Mouse (Mus musculus): ENCODE data around the gene Flt3l. TPM values are rescaled to one million over a fixed set of nuclear protein-coding genes. Genes with fewer than 3 reads are reported as not detected.
A peak's percentile ranks its signal among the peaks of the same experiment; 100 is the strongest.

Gene Flt3l
- polyA plus RNA-seq, 1 experiment from 2014 or later: 5.1 TPM

DNA sequence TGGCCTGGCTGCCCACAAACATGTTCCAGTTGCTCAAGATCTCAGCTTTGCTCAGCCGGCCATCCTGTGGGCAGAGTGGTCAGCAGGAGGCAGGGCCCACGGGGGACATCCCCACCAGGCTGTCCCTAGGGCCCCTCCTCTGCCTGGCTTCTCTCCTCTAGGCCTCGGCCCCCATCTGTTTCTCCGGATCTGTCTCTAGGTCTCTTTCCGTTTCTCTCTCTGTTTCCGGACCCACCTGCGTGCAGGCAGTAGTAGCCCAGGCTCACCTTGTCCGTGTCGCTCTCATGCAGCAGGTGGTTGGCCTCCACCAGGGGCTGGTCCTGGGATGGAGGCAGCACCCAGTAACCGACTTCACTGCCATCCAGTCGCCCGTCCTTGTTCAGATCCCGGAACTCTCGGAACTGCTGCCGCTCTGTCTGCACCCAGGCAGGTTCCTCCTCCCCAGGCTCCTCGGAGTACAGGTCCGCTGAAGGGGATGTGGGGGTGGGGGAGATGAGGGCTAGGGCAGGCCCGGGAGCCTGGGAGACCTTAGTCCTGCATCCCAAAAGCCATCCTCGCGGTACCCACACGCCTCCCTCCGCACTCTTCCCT is 52.8 kb downstream of the Flt3l start:
- H3K4me1 ChIP-seq (ENCODE audit: insufficient read depth, low read depth, low read length): no peaks in the 10 kb centered on the region
- no peaks in the 10 kb centered on the region for H3K27me3 ChIP-seq (replicated peaks; ENCODE audit: insufficient read depth, low read length)
- DNase-seq (ENCODE audit: low spot score) (no peak), ATAC-seq (no peak)
- no peak overlapping the region for H3K4me3 ChIP-seq (ENCODE audit: low read depth, low read length)
- no peak for TF ChIP-seq CTCF (IDR thresholded peaks at IDR 0.05)
- TF ChIP-seq EP300 (IDR thresholded peaks at IDR 0.05): no peak
- H3K36me3 ChIP-seq (ENCODE audit: insufficient read depth, low read length): no peaks in the 10 kb centered on the region; the same call in 1 of the 2 replicates
- WGBS: 79% methylated on average over 22 of the region's 22 CpGs
- no peak overlapping the region for H3K9ac ChIP-seq (replicated peaks; ENCODE audit: low read depth)
- no peaks in the 10 kb centered on the region for H3K9me3 ChIP-seq (ENCODE audit: low read length)
- H3K27ac ChIP-seq (ENCODE audit: low read length): peak overlapping the region; percentile 58; the same call in 1 of the 2 replicates
- no peak overlapping the region for H3K4me2 ChIP-seq (replicated peaks; ENCODE audit: low read depth, low read length)

GRCm38 (mm10) chr7:45082401-45083299 is 53.6 kb downstream of the Flt3l start:
- no peak overlapping the region for H3K4me3 ChIP-seq (ENCODE audit: low read depth, low read length)
- no peaks in the 10 kb centered on the region for H3K9me3 ChIP-seq (ENCODE audit: low read length)
- DNase-seq (ENCODE audit: low spot score) (peak; percentile 70), ATAC-seq (peak; percentile 56)
- H3K4me2 ChIP-seq (replicated peaks; ENCODE audit: low read depth, low read length): 0 out of 2 replicates have a peak overlapping the region, but pooled peaks have one; percentile 2
- no peak overlapping the region for H3K9ac ChIP-seq (replicated peaks; ENCODE audit: low read depth)
- H3K4me1 ChIP-seq (ENCODE audit: insufficient read depth, low read depth, low read length): no peaks in the 10 kb centered on the region
- H3K27ac ChIP-seq (ENCODE audit: low read length): peak overlapping the region; percentile 58
- 56% methylated on average over 25 of the region's 25 CpGs for WGBS
- TF ChIP-seq CTCF (IDR thresholded peaks at IDR 0.05) (peak; percentile 41), EP300 (IDR thresholded peaks at IDR 0.05) (peak; percentile 45; the same call in 1 of the 2 replicates)
- no peaks in the 10 kb centered on the region for H3K27me3 ChIP-seq (replicated peaks; ENCODE audit: insufficient read depth, low read length)
- peaks cover 2% of the 10 kb centered on the region; the same call in 1 of the 2 replicates for H3K36me3 ChIP-seq (ENCODE audit: insufficient read depth, low read length)

DNA sequence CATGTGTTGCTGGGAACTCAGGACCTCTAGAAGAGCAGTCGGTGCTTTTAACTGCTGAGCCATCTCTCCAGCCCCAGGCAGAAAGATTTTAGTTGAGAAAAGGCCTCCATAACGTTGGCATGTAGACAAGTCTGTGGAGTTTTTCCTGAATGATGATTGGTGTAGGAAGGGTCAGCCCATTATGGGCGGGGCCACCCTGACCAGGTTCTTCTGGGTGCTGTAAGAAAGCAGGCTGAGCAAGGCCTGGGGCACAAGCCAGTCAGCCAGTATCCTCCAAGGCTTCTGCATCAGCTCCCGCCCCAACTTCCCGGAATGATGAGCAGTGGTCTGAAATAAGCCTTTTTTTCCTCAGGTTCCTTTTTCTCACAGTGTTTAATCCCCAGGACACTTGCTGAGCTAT is 55.2 kb downstream of the Flt3l start:
- Histone ChIP-seq H3K4me2 (replicated peaks; ENCODE audit: low read depth, low read length) (no peak overlapping the region), H3K36me3 (ENCODE audit: insufficient read depth, low read length) (peaks cover 15% of the 10 kb centered on the region), H3K27ac (ENCODE audit: low read length) (no peak overlapping the region), H3K27me3 (replicated peaks; ENCODE audit: insufficient read depth, low read length) (no peaks in the 10 kb centered on the region), H3K4me1 (ENCODE audit: insufficient read depth, low read depth, low read length) (no peaks in the 10 kb centered on the region), H3K9me3 (ENCODE audit: low read length) (no peaks in the 10 kb centered on the region), H3K4me3 (ENCODE audit: low read depth, low read length) (no peak overlapping the region), H3K9ac (replicated peaks; ENCODE audit: low read depth) (no peak overlapping the region)
- 52% methylated on average over 5 of the region's 5 CpGs for WGBS
- no peak for ATAC-seq
- TF ChIP-seq EP300 (IDR thresholded peaks at IDR 0.05) (no peak), CTCF (IDR thresholded peaks at IDR 0.05) (no peak)
- DNase-seq (ENCODE audit: low spot score): no peak

DNA sequence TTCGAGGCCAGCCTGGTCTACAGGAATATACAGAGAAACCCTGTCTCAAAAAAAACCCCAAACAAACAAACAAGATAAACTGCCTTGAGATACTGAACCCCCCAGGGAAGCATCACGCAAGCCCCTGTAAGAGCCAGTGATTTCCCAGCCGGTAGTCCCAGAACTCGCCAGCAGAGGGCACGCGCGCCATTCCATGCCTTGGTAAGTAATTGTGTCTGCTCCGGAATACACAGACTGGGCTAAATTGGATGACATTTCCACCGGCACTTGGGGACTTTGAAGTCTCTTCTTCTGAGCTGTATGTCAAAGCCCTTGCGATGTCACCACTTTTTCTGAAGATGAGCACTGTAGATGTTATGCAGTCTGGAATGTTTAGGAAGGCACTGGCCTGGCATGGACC is 56.4 kb downstream of the Flt3l start:
- Histone ChIP-seq H3K27me3 (replicated peaks; ENCODE audit: insufficient read depth, low read length) (no peaks in the 10 kb centered on the region), H3K4me3 (ENCODE audit: low read depth, low read length) (no peak overlapping the region), H3K36me3 (ENCODE audit: insufficient read depth, low read length) (peaks cover 16% of the 10 kb centered on the region), H3K27ac (ENCODE audit: low read length) (no peak overlapping the region), H3K4me2 (replicated peaks; ENCODE audit: low read depth, low read length) (no peak overlapping the region), H3K9me3 (ENCODE audit: low read length) (no peaks in the 10 kb centered on the region), H3K9ac (replicated peaks; ENCODE audit: low read depth) (no peak overlapping the region), H3K4me1 (ENCODE audit: insufficient read depth, low read depth, low read length) (no peaks in the 10 kb centered on the region)
- no peak; the same call in 1 of the 2 replicates for TF ChIP-seq EP300 (IDR thresholded peaks at IDR 0.05)
- peak; percentile 96 for TF ChIP-seq CTCF (IDR thresholded peaks at IDR 0.05)
- ATAC-seq (peak; percentile 44), DNase-seq (ENCODE audit: low spot score) (peak; percentile 92)
- WGBS: under 1% methylated on average over 10 of the region's 10 CpGs

MicroRNA genes within 50 kb of the gene (microRNA counts, 519-probe panel; counts per million panel counts)
- 5,767 counts per million, percentile 74 among the panel's probes with 10 or more counts for microRNA mmu-miR-150

Small RNA genes lying within 50 kb of the gene (microRNA-seq; reads per million reads assigned to microRNA genes)
- gene Mir150 (234 reads per million, percentile 58 among the genes with 10 or more reads in this experiment), gene Mir5121 (16.2 reads per million, percentile 28 among the genes with 10 or more reads in this experiment), gene Mir7055 (not detected)

Other genes starting within 250 kb of the Flt3l start
- 54.2 and 62.5 TPM in 2 replicates for gene Med25, start 243.7 kb downstream of the Flt3l start, polyA plus RNA-seq (2015; fragmentation: Nextera tagmentation; extraction: Ambion mirVana)
- gene Fuz, start 240.4 kb downstream of the Flt3l start, polyA plus RNA-seq (2015; fragmentation: Nextera tagmentation; extraction: Ambion mirVana): 15.1 and 18.3 TPM in 2 replicates
- 36.1 and 39.4 TPM in 2 replicates for gene Ap2a1, start 206.9 kb downstream of the Flt3l start, polyA plus RNA-seq (2015; fragmentation: Nextera tagmentation; extraction: Ambion mirVana)
- 0.44 and 0.57 TPM in 2 replicates for gene Tsks, start 193.2 kb downstream of the Flt3l start, polyA plus RNA-seq (2015; fragmentation: Nextera tagmentation; extraction: Ambion mirVana)
- gene Cpt1c, start 161.6 kb downstream of the Flt3l start, polyA plus RNA-seq (2015; fragmentation: Nextera tagmentation; extraction: Ambion mirVana): 5.4 and 5.6 TPM in 2 replicates
- gene Prmt1, start 149.9 kb downstream of the Flt3l start, polyA plus RNA-seq (2015; fragmentation: Nextera tagmentation; extraction: Ambion mirVana): 146 and 159 TPM in 2 replicates
- gene Irf3, start 138.8 kb downstream of the Flt3l start, polyA plus RNA-seq (2015; fragmentation: Nextera tagmentation; extraction: Ambion mirVana): 90.4 and 96.5 TPM in 2 replicates
- 29.0 and 33.2 TPM in 2 replicates for gene Bcl2l12, start 137.7 kb downstream of the Flt3l start, polyA plus RNA-seq (2015; fragmentation: Nextera tagmentation; extraction: Ambion mirVana)
- 18.1 and 20.5 TPM in 2 replicates for gene Scaf1, start 120.1 kb downstream of the Flt3l start, polyA plus RNA-seq (2015; fragmentation: Nextera tagmentation; extraction: Ambion mirVana)
- gene Rras, start 118.5 kb downstream of the Flt3l start, polyA plus RNA-seq (2015; fragmentation: Nextera tagmentation; extraction: Ambion mirVana): 160 TPM in 2 replicates
- 6.4 and 6.7 TPM in 2 replicates for gene Prr12, start 83.6 kb downstream of the Flt3l start, polyA plus RNA-seq (2015; fragmentation: Nextera tagmentation; extraction: Ambion mirVana)
- 54.6 and 62.8 TPM in 2 replicates for gene Nosip, start 74.0 kb downstream of the Flt3l start, polyA plus RNA-seq (2015; fragmentation: Nextera tagmentation; extraction: Ambion mirVana)
- gene Prrg2, start 73.8 kb downstream of the Flt3l start, polyA plus RNA-seq (2015; fragmentation: Nextera tagmentation; extraction: Ambion mirVana): 36.8 and 40.8 TPM in 2 replicates
- 158 and 162 TPM in 2 replicates for gene Rcn3, start 44.2 kb downstream of the Flt3l start, polyA plus RNA-seq (2015; fragmentation: Nextera tagmentation; extraction: Ambion mirVana)
- 138 and 143 TPM in 2 replicates for gene Fcgrt, start 32.6 kb downstream of the Flt3l start, polyA plus RNA-seq (2015; fragmentation: Nextera tagmentation; extraction: Ambion mirVana)
- gene Rps11, start 12.0 kb downstream of the Flt3l start, polyA plus RNA-seq (2015; fragmentation: Nextera tagmentation; extraction: Ambion mirVana): 972 and 1,016 TPM in 2 replicates
- 1,107 and 1,148 TPM in 2 replicates for gene Rpl13a, start 7.7 kb downstream of the Flt3l start, polyA plus RNA-seq (2015; fragmentation: Nextera tagmentation; extraction: Ambion mirVana)
- 0.62 and 0.96 TPM in 2 replicates for gene Gm45713, start 201 bp downstream of the Flt3l start, polyA plus RNA-seq (2015; fragmentation: Nextera tagmentation; extraction: Ambion mirVana)
- 51.7 and 58.4 TPM in 2 replicates for gene Pih1d1, start 17.9 kb upstream of the Flt3l start, polyA plus RNA-seq (2015; fragmentation: Nextera tagmentation; extraction: Ambion mirVana)
- 26.7 and 26.8 TPM in 2 replicates for gene Aldh16a1, start 18.2 kb upstream of the Flt3l start, polyA plus RNA-seq (2015; fragmentation: Nextera tagmentation; extraction: Ambion mirVana)
- 0.56 and 0.65 TPM in 2 replicates for gene Slc17a7, start 27.5 kb upstream of the Flt3l start, polyA plus RNA-seq (2015; fragmentation: Nextera tagmentation; extraction: Ambion mirVana)
- gene Gfy, start 43.1 kb upstream of the Flt3l start, polyA plus RNA-seq (2015; fragmentation: Nextera tagmentation; extraction: Ambion mirVana): not detected in 2 replicates
- not detected in 2 replicates for gene Pth2, start 44.6 kb upstream of the Flt3l start, polyA plus RNA-seq (2015; fragmentation: Nextera tagmentation; extraction: Ambion mirVana)
- 2.7 and 3.3 TPM in 2 replicates for gene Ccdc155, start 68.5 kb upstream of the Flt3l start, polyA plus RNA-seq (2015; fragmentation: Nextera tagmentation; extraction: Ambion mirVana)
- 0.93 and 1.1 TPM in 2 replicates for gene Dkkl1, start 75.7 kb upstream of the Flt3l start, polyA plus RNA-seq (2015; fragmentation: Nextera tagmentation; extraction: Ambion mirVana)
- 46.5 and 52.3 TPM in 2 replicates for gene Tead2, start 79.3 kb upstream of the Flt3l start, polyA plus RNA-seq (2015; fragmentation: Nextera tagmentation; extraction: Ambion mirVana)
- gene Cd37, start 102.7 kb upstream of the Flt3l start, polyA plus RNA-seq (2015; fragmentation: Nextera tagmentation; extraction: Ambion mirVana): 9.1 and 9.8 TPM in 2 replicates
- not detected in 2 replicates for gene Slc6a16, start 104.7 kb upstream of the Flt3l start, polyA plus RNA-seq (2015; fragmentation: Nextera tagmentation; extraction: Ambion mirVana)
- not detected in 2 replicates for gene Slc6a21, start 141.1 kb upstream of the Flt3l start, polyA plus RNA-seq (2015; fragmentation: Nextera tagmentation; extraction: Ambion mirVana)
- 19.2 and 21.9 TPM in 2 replicates for gene Trpm4, start 197.3 kb upstream of the Flt3l start, polyA plus RNA-seq (2015; fragmentation: Nextera tagmentation; extraction: Ambion mirVana)
- gene Hrc, start 198.9 kb upstream of the Flt3l start, polyA plus RNA-seq (2015; fragmentation: Nextera tagmentation; extraction: Ambion mirVana): 0.50 and 0.54 TPM in 2 replicates
- 1.8 and 2.0 TPM in 2 replicates for gene Ppfia3, start 230.6 kb upstream of the Flt3l start, polyA plus RNA-seq (2015; fragmentation: Nextera tagmentation; extraction: Ambion mirVana)
- 0.49 TPM in 1 of 2 replicates, not detected in the other for gene Lin7b, start 234.2 kb upstream of the Flt3l start, polyA plus RNA-seq (2015; fragmentation: Nextera tagmentation; extraction: Ambion mirVana)

Measured in lung, postnatal 0 days (tissue).